Mouse (Mus musculus) megakaryocyte, embryonic 14.5 days (primary cell): Measurements from ENCODE around the gene Serpine1.

Experiments
- FLI1 ChIP-seq: IDR thresholded peaks from 2 replicates; pipeline ENCODE4 v1.6.1; 2012; ENCODE audit warnings: low read length, inconsistent platforms, mixed read lengths
- GATA1 ChIP-seq: IDR thresholded peaks from 3 replicates; pipeline ENCODE4 v1.6.1; 2012; ENCODE audit warnings: mixed read lengths, low read length, inconsistent platforms, borderline replicate concordance

GRCm38 (mm10) chr5:137054873-137055272 lies 17.2 kb downstream of the Serpine1 start:
- TF ChIP-seq FLI1 (no peak), GATA1 (no peak)
